8 mouse cellular contexts compared by ENCODE assay signal in genomic region chr10:81605666-81605973, GRCm38 (mm10). TPM values are rescaled to one million over a fixed set of nuclear protein-coding genes. Genes with fewer than 3 reads are reported as not detected.
DNase-seq lines count a peak whose midpoint lies in the region; ATAC-seq lines count a peak whose summit lies in the region.

No protein-coding gene starts in this region.

- no peaks in the 10 kb centered on the region for H3K9me3 ChIP-seq in kidney, embryonic 15.5 days (replicated peaks)
- no peaks in the 10 kb centered on the region for H3K9me3 ChIP-seq in hindbrain, embryonic 12.5 days (replicated peaks)
- H3K9me3 ChIP-seq in midbrain, embryonic 13.5 days = no peaks in the 10 kb centered on the region

- WGBS in kidney, embryonic 15.5 days = 3% methylated on average over 14 of the region's 14 CpGs
- WGBS in hindbrain, embryonic 12.5 days = 3% methylated on average over 14 of the region's 14 CpGs
- 3% methylated on average over 14 of the region's 14 CpGs for WGBS in midbrain, embryonic 13.5 days

- DNase-seq in kidney, postnatal 10 days = no peak
- DNase-seq in frontal cortex, postnatal 36 days (ENCODE audit: low spot score in 2 of 2) = no peak
- DNase-seq in left cerebral cortex, adult 9 months (ENCODE audit: low spot score in 2 of 2) = no peak
- no peak for DNase-seq in layer of hippocampus, adult 18-20 months (ENCODE audit: low spot score in 2 of 2)

- peak overlapping the region; percentile 25 for H3K9ac ChIP-seq in kidney, embryonic 15.5 days
- H3K9ac ChIP-seq in hindbrain, embryonic 12.5 days = 0 out of 2 replicates have a peak overlapping the region, but pooled peaks have one; percentile 37
- H3K9ac ChIP-seq in midbrain, embryonic 13.5 days (replicated peaks) = peak overlapping the region; percentile 63

- no peaks in the 10 kb centered on the region for H3K27me3 ChIP-seq in kidney, embryonic 15.5 days
- peaks cover 7% of the 10 kb centered on the region for H3K27me3 ChIP-seq in hindbrain, embryonic 12.5 days
- H3K27me3 ChIP-seq in midbrain, embryonic 13.5 days = peaks cover 12% of the 10 kb centered on the region

- H3K4me1 ChIP-seq in kidney, embryonic 15.5 days = peaks cover 48% of the 10 kb centered on the region
- peaks cover 7% of the 10 kb centered on the region; the same call in 1 of the 2 replicates for H3K4me1 ChIP-seq in brown adipose tissue, adult 24 weeks (ENCODE audit: control insufficient read depth, insufficient read depth, insufficient read length, low read length)
- peaks cover 34% of the 10 kb centered on the region for H3K4me1 ChIP-seq in hindbrain, embryonic 12.5 days
- peaks cover 34% of the 10 kb centered on the region for H3K4me1 ChIP-seq in midbrain, embryonic 13.5 days (replicated peaks)

- H3K4me2 ChIP-seq in kidney, embryonic 15.5 days = peak overlapping the region; percentile 84
- H3K4me2 ChIP-seq in hindbrain, embryonic 12.5 days (replicated peaks) = peak overlapping the region; percentile 86
- H3K4me2 ChIP-seq in midbrain, embryonic 13.5 days (replicated peaks) = peak overlapping the region; percentile 67

- peak overlapping the region; percentile 56 for H3K4me3 ChIP-seq in kidney, embryonic 15.5 days (replicated peaks)
- H3K4me3 ChIP-seq in brown adipose tissue, adult 24 weeks (ENCODE audit: insufficient read depth, low read depth, low read length) = peak overlapping the region; percentile 59
- peak overlapping the region; percentile 54 for H3K4me3 ChIP-seq in hindbrain, embryonic 12.5 days
- H3K4me3 ChIP-seq in midbrain, embryonic 13.5 days (replicated peaks) = peak overlapping the region; percentile 50

- no peaks in the 10 kb centered on the region for H3K36me3 ChIP-seq in kidney, embryonic 15.5 days
- peaks cover 8% of the 10 kb centered on the region; the same call in 1 of the 2 replicates for H3K36me3 ChIP-seq in hindbrain, embryonic 12.5 days
- no peaks in the 10 kb centered on the region; the same call in 1 of the 2 replicates for H3K36me3 ChIP-seq in midbrain, embryonic 13.5 days

- peak overlapping the region; percentile 96 for H3K27ac ChIP-seq in kidney, embryonic 15.5 days
- peak overlapping the region; percentile 69 for H3K27ac ChIP-seq in brown adipose tissue, adult 24 weeks (replicated peaks; ENCODE audit: low read depth, low read length)
- peak overlapping the region; percentile 92 for H3K27ac ChIP-seq in hindbrain, embryonic 12.5 days
- H3K27ac ChIP-seq in midbrain, embryonic 13.5 days = peak overlapping the region; percentile 93

- no peak for ATAC-seq in kidney, embryonic 15.5 days (replicated peaks; ENCODE audit: low FRiP score)
- peak; percentile 20 for ATAC-seq in hindbrain, embryonic 12.5 days (ENCODE audit: low FRiP score)
- ATAC-seq in midbrain, embryonic 13.5 days = peak; percentile 27

RNA-seq across cellular contexts. Expression of gene BC025920, which starts 0.5 kb away (rescaled TPM):
- polyA plus RNA-seq in kidney, embryonic 15.5 days (2015; fragmentation: Nextera tagmentation; extraction: Ambion mirVana) = 0.62 and 0.84 TPM in 2 replicates
- 4.1 and 8.7 TPM in 2 replicates for polyA plus RNA-seq in brown adipose tissue, adult 24 weeks (2012; ENCODE audit: insufficient read depth, insufficient read length, missing spikeins)
- polyA plus RNA-seq in hindbrain, embryonic 12.5 days (2016; fragmentation: Nextera tagmentation; extraction: Ambion mirVana) = 1.2 and 1.3 TPM in 2 replicates
- polyA plus RNA-seq in midbrain, embryonic 13.5 days (2015; fragmentation: Nextera tagmentation; extraction: Ambion mirVana) = 2.9 and 3.0 TPM in 2 replicates
- 1 to 10 TPM; 3.6 to 3.8 TPM for total RNA-seq in layer of hippocampus, adult 18-20 months (2021)

RNA-seq across cellular contexts. Expression of gene Tle6, which starts 4.7 kb away (rescaled TPM):
- polyA plus RNA-seq in kidney, embryonic 15.5 days (2015; fragmentation: Nextera tagmentation; extraction: Ambion mirVana) = 15.6 and 16.8 TPM in 2 replicates
- polyA plus RNA-seq in brown adipose tissue, adult 24 weeks (2012; ENCODE audit: insufficient read depth, insufficient read length, missing spikeins) = 3.3 TPM in 1 of 2 replicates, not detected in the other
- polyA plus RNA-seq in hindbrain, embryonic 12.5 days (2016; fragmentation: Nextera tagmentation; extraction: Ambion mirVana) = 8.2 and 8.3 TPM in 2 replicates
- 2.8 and 4.4 TPM in 2 replicates for polyA plus RNA-seq in midbrain, embryonic 13.5 days (2015; fragmentation: Nextera tagmentation; extraction: Ambion mirVana)
- 1 to 10 TPM; 2.6 to 4.1 TPM for total RNA-seq in layer of hippocampus, adult 18-20 months (2021)

RNA-seq across cellular contexts. Expression of gene Sirt6, which starts 22.0 kb away (rescaled TPM):
- 40.0 and 42.8 TPM in 2 replicates for polyA plus RNA-seq in kidney, embryonic 15.5 days (2015; fragmentation: Nextera tagmentation; extraction: Ambion mirVana)
- 3.2 and 4.5 TPM in 2 replicates for polyA plus RNA-seq in brown adipose tissue, adult 24 weeks (2012; ENCODE audit: insufficient read depth, insufficient read length, missing spikeins)
- 52.7 and 55.5 TPM in 2 replicates for polyA plus RNA-seq in hindbrain, embryonic 12.5 days (2016; fragmentation: Nextera tagmentation; extraction: Ambion mirVana)
- 64.7 and 67.4 TPM in 2 replicates for polyA plus RNA-seq in midbrain, embryonic 13.5 days (2015; fragmentation: Nextera tagmentation; extraction: Ambion mirVana)
- total RNA-seq in layer of hippocampus, adult 18-20 months (2021) = 10 to 100 TPM; 24.8 to 26.7 TPM

RNA-seq across cellular contexts. Expression of gene Ankrd24, which starts 22.7 kb away (rescaled TPM):
- 15.2 and 17.3 TPM in 2 replicates for polyA plus RNA-seq in kidney, embryonic 15.5 days (2015; fragmentation: Nextera tagmentation; extraction: Ambion mirVana)
- 12.6 and 12.9 TPM in 2 replicates for polyA plus RNA-seq in brown adipose tissue, adult 24 weeks (2012; ENCODE audit: insufficient read depth, insufficient read length, missing spikeins)
- 8.6 and 10.5 TPM in 2 replicates for polyA plus RNA-seq in hindbrain, embryonic 12.5 days (2016; fragmentation: Nextera tagmentation; extraction: Ambion mirVana)
- polyA plus RNA-seq in midbrain, embryonic 13.5 days (2015; fragmentation: Nextera tagmentation; extraction: Ambion mirVana) = 8.5 and 9.3 TPM in 2 replicates
- total RNA-seq in layer of hippocampus, adult 18-20 months (2021) = 10 to 100 TPM; 36.9 to 37.8 TPM

RNA-seq across cellular contexts. Expression of gene Tle2, which starts 31.3 kb away (rescaled TPM):
- 39.3 and 45.6 TPM in 2 replicates for polyA plus RNA-seq in kidney, embryonic 15.5 days (2015; fragmentation: Nextera tagmentation; extraction: Ambion mirVana)
- polyA plus RNA-seq in brown adipose tissue, adult 24 weeks (2012; ENCODE audit: insufficient read depth, insufficient read length, missing spikeins) = 3.2 and 4.8 TPM in 2 replicates
- polyA plus RNA-seq in hindbrain, embryonic 12.5 days (2016; fragmentation: Nextera tagmentation; extraction: Ambion mirVana) = 30.6 and 32.1 TPM in 2 replicates
- polyA plus RNA-seq in midbrain, embryonic 13.5 days (2015; fragmentation: Nextera tagmentation; extraction: Ambion mirVana) = 23.6 and 26.2 TPM in 2 replicates
- total RNA-seq in layer of hippocampus, adult 18-20 months (2021) = 10 to 100 TPM; 31.6 to 31.8 TPM
